Mouse (Mus musculus): ENCODE measurements at regions not wholly inside any gene's neighbourhood (a gene's known extent, or its start where the extent isn't known, plus 50 kb on each side); places are given as distances from the start of the nearest gene placed in this dataset.

DNA sequence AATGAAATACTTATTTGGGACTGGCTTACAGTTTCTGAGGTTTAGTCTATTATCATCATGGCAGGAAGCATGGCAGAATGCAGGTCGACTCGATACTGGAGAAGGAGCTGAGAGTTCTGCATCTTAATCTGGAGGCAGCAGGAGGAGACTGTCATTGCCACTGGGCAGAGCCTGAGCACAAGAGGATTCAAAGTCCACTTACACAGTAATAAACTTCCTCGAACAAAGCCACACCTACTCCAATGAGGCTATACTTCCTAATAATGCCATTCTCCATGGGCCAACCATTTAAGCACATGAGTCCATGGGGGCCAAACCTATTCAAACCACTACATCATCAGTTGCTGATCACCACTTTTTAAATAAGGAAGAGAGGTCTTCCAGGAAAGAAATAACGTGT, 393.5 kb downstream of the Gja1 start:
- no peak for DNase-seq (ENCODE audit: low read depth, low spot score)
- H3K79me2 ChIP-seq (ENCODE audit: control insufficient read depth, insufficient read depth, low read length, poor library complexity): no peaks in the 10 kb centered on the region
- TF ChIP-seq UBTF (IDR thresholded peaks at IDR 0.05; ENCODE audit: borderline replicate concordance, insufficient read depth, low read depth, low read length): no peak
- no peak for TF ChIP-seq MYC (IDR thresholded peaks at IDR 0.05; ENCODE audit: low read depth, low read length)
- TF ChIP-seq MYB (IDR thresholded peaks at IDR 0.05; ENCODE audit: low read depth, low read length): no peak
- TF ChIP-seq MXI1 (IDR thresholded peaks at IDR 0.05; ENCODE audit: low read depth, low read length): no peak
- no peak for TF ChIP-seq MAFK (IDR thresholded peaks at IDR 0.05; ENCODE audit: borderline replicate concordance, low read depth, low read length)
- TF ChIP-seq EP300 (IDR thresholded peaks at IDR 0.05; ENCODE audit: low read depth in 1 of 2, low read length in 2 of 2): no peak
- TF ChIP-seq ZMIZ1 (IDR thresholded peaks at IDR 0.05; ENCODE audit: low read depth, low read length): no peak
- no peak for TF ChIP-seq MAX (IDR thresholded peaks at IDR 0.05; ENCODE audit: low read length)
- TF ChIP-seq ZKSCAN1 (IDR thresholded peaks at IDR 0.05; ENCODE audit: low read depth, low read length): no peak
- TF ChIP-seq MAZ (IDR thresholded peaks at IDR 0.05; ENCODE audit: low read depth, low read length): no peak
- no peak overlapping the region for H3K4me3 ChIP-seq (ENCODE audit: control insufficient read depth in 1 of 2, insufficient read depth in 1 of 2, low read depth in 2 of 2, low read length in 2 of 2)
- H3K9ac ChIP-seq (ENCODE audit: control insufficient read depth, low read depth, low read length, poor library complexity, severe bottlenecking): no peak overlapping the region
- no peaks in the 10 kb centered on the region for H3K4me1 ChIP-seq (ENCODE audit: control insufficient read depth in 1 of 2, insufficient read depth in 2 of 2, low read length in 2 of 2)
- H3K27me3 ChIP-seq (ENCODE audit: control insufficient read depth in 1 of 2, insufficient read depth in 2 of 2, low read length in 2 of 2): no peaks in the 10 kb centered on the region
- no peaks in the 10 kb centered on the region for H3K36me3 ChIP-seq (ENCODE audit: control insufficient read depth in 1 of 2, insufficient read depth in 2 of 2, low read length in 2 of 2)
- no peak overlapping the region for H3K27ac ChIP-seq (ENCODE audit: control insufficient read depth, low read depth, low read length)
- H3K9me3 ChIP-seq (replicated peaks; ENCODE audit: insufficient read depth, low read length): no peaks in the 10 kb centered on the region

GRCm38 (mm10) chr10:56782265-56782664, 405.1 kb downstream of the Gja1 start:
- Histone ChIP-seq H3K36me3 (ENCODE audit: control insufficient read depth in 1 of 2, insufficient read depth in 2 of 2, low read length in 2 of 2) (no peaks in the 10 kb centered on the region), H3K27ac (ENCODE audit: control insufficient read depth, low read depth, low read length) (no peak overlapping the region), H3K4me3 (ENCODE audit: control insufficient read depth in 1 of 2, insufficient read depth in 1 of 2, low read depth in 2 of 2, low read length in 2 of 2) (no peak overlapping the region), H3K9me3 (replicated peaks; ENCODE audit: insufficient read depth, low read length) (no peaks in the 10 kb centered on the region), H3K27me3 (ENCODE audit: control insufficient read depth in 1 of 2, insufficient read depth in 2 of 2, low read length in 2 of 2) (no peaks in the 10 kb centered on the region), H3K79me2 (ENCODE audit: control insufficient read depth, insufficient read depth, low read length, poor library complexity) (no peaks in the 10 kb centered on the region), H3K4me1 (ENCODE audit: control insufficient read depth in 1 of 2, insufficient read depth in 2 of 2, low read length in 2 of 2) (no peaks in the 10 kb centered on the region), H3K9ac (ENCODE audit: control insufficient read depth, low read depth, low read length, poor library complexity, severe bottlenecking) (no peak overlapping the region)
- TF ChIP-seq NRF1 (IDR thresholded peaks at IDR 0.05; ENCODE audit: insufficient read depth, low read depth, low read length, poor library complexity, severe bottlenecking): no peak
- no peak for TF ChIP-seq USF1 (IDR thresholded peaks at IDR 0.05; ENCODE audit: low read depth, low read length)
- TF ChIP-seq MYB (IDR thresholded peaks at IDR 0.05; ENCODE audit: low read depth, low read length): no peak
- no peak for TF ChIP-seq CHD2 (IDR thresholded peaks at IDR 0.05; ENCODE audit: low read length)
- TF ChIP-seq ELF1 (IDR thresholded peaks at IDR 0.05; ENCODE audit: low read depth, low read length): no peak
- no peak for TF ChIP-seq ZC3H11A (IDR thresholded peaks at IDR 0.05; ENCODE audit: low read depth, low read length)
- no peak for TF ChIP-seq NELFE (IDR thresholded peaks at IDR 0.05; ENCODE audit: low read depth, low read length)
- DNase-seq (ENCODE audit: low read depth, low spot score): no peak
